Mouse (Mus musculus) natural killer cell, adult 2 months (primary cell): ENCODE data around the gene Mrpl42.
A peak's percentile ranks its signal among the peaks of the same experiment; 100 is the strongest.
"Not testable (repeated sequence)": the region's sequence is repeated elsewhere in the genome, so short reads cannot be mapped to it uniquely, and the experiment has no call there.

Experiments used
- DNase-seq, 2 experiments: peaks; one replicate each; pipeline ENCODE4 v3.0.0; 2022; ENCODE audit warnings: low spot score in 2 of 2

Gene Mrpl42

GRCm38 (mm10) chr10:95501463-95502081 lies at the start of gene Mrpl42:
Mrpl42 (minus strand) TSS chr10:95501940.
- DNase-seq, result peak; percentile 68 to 70

GRCm38 (mm10) chr10:95550506-95550905 lies 48.8 kb upstream of the Mrpl42 start:
- peak in 1 of 2 experiments; percentile 2 for DNase-seq

DNA sequence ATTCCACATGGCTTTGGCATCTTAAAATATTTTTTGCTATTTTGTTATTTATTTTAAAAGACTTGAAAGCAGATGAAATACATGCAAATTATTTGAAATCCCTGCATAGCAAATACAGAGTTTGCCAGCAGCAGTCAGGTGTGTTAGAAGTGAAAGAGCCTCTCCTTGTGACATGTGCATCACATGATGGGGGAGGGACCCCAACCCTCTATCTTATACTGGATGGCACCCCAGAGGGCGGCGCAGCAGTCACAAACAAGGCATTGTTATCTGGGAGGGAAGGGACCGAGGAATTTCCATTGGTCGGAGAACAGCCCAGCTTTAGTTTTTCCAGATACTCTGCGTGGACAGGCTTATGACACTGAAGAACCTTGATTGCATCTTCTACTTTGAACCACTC lies 47.3 kb upstream of the Mrpl42 start:
- not testable (repeated sequence) for DNase-seq

DNA sequence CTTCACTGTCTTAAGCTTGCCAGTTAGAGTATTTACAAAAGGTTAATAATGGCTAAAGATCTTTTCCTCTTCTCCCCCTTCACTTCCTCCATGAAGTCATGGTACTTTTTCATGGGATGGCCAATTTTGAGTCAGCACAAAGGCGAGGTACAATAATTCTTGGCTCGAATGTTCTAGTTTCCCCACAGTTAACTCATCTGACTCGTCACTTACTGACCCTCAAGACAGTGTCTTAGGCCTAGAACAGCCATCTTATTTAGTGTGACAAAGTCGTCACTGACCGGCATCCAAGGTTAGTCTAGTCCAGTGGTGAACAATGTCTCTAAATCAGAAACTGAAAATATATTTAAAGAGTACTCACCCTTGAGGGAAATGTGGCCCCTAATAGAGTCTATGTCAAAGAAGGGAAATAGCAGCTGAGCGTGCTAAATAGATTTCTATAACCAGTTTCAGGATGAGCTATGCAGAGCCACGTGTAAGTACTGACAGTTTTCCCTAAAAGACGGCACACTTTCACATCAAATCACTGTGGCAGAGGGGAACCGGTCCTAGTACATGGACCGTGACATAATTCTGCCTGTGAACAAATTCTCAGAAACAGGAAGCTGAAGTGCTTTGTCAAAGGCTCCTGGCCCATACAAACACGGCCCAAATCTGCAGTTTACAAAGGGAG lies 46.5 kb upstream of the Mrpl42 start:
- DNase-seq, result no peak

GRCm38 (mm10) chr10:95546178-95546577 lies 44.4 kb upstream of the Mrpl42 start:
- no peak for DNase-seq

DNA sequence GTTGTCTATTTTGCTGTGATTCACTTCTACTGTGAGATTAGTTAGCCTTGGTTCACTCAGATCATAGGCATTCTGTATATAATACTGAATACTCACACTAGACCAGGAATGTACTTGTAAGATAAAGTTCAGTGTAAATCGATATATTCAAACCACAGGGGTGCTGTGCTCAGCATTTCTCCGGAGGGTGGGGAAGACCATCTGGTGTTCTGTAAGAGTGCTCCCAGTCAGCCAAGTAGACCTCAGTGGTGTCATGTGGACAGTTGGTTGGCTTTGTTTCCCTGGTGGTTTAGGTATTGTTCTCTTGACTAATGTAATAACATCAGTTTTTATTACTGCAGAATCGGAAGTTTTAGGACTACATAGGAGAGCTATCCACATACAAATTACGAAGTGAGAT lies 43.3 kb upstream of the Mrpl42 start:
- no peak for DNase-seq

GRCm38 (mm10) chr10:95544651-95545050 lies 42.9 kb upstream of the Mrpl42 start:
- no peak for DNase-seq

DNA sequence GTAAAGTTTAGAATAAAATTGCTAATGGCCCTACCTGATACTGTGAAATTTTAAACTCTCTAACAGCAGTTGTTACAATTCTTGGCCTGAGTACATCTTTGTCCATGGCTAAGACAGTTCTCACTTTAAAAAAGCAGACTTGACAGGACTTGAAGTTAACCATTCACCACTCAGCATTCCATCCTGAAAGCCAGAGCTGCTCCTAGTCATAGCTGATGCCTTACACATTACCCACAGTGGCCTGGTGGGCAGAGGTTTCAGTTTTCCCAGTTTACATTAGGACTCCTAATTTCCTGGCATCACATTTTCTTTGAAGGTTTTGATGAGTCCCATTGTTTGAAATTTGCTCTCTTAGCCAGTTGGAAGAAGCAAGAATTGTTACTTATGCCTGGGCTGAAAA lies 42.3 kb upstream of the Mrpl42 start:
- DNase-seq, result no peak

- DNase-seq, result no peak
These were observed 41.6 kb upstream of the Mrpl42 start for GRCm38 (mm10) chr10:95543377-95543776.

GRCm38 (mm10) chr10:95542916-95543315 lies 41.2 kb upstream of the Mrpl42 start:
- DNase-seq, result no peak

GRCm38 (mm10) chr10:95539841-95540240 lies 38.1 kb upstream of the Mrpl42 start:
- no peak for DNase-seq

- DNase-seq, result no peak
These were observed 37.5 kb upstream of the Mrpl42 start for GRCm38 (mm10) chr10:95539260-95539659.

DNA sequence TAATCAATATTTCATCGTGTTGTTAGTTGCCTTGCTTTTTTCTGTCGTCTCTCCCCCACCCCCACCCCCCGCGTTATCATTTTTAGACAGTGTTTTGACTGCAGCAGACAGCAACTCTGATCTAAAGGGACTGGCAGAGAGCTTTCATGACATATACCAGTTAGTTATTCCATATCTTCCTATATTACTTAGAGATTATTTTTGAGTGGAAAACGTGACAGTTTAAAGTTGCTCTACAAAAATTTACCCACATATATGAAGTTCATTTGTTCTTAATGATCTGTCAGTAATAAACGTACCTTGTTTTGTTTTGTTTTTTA lies 34.4 kb upstream of the Mrpl42 start:
- no peak for DNase-seq

DNA sequence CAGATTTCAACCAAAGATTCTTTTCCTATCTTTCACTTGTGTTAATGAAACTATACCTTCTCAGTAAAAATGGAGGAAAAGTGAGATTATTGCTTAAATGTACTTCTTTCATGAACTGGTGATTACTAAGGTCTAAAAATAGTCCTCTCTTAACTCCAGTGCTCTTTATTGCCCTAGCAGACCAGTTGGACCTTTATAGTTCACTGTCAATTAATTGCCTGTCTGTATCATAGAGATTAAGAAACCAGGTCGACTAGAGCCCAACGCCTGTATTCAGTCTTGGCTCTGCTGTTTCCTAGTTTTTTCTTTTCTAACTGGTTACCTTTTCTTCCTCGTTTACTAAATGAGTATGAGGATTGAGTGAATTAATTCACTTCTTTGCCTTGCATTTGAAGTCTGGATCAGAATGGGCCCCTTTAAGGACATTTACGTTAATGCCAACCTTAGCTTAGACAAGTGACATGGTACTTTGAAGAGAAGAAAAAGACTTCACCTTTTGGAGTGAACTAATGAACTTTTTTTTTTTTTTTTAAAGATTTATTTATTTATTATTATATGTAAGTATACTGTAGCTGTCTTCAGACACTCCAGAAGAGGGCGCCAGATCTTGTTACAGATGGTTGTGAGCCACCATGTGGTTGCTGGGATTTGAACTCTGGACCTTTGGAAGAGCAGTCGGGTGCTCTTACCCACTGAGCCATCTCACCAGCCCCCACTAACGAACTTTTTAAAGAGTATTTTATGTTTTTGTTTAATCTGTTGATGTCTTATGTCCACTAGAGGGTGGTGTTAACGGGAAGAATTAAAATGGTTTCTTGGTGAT lies 33.9 kb upstream of the Mrpl42 start:
- DNase-seq, result no peak

DNA sequence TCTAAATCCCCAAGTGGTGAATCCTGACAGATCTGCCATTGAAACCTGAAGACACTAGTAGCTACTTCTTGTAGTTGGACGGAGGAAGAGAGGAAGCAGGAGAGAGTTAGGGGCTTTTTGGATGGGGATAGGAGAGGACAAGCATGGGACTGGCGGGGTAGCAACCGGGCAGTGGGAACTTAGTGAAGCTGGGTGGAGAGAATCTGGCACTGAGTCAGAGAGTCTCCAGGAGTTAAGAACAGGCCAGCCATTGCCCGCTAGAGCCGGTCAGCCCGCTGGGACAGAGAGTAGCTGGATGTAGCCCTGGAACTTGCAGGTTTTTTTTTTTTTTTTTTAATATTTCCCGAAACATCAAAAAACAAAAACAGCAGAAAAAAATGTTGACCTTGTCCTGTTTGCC lies 31.6 kb upstream of the Mrpl42 start:
- no peak for DNase-seq

- DNase-seq, result no peak
These were observed 31.2 kb upstream of the Mrpl42 start for GRCm38 (mm10) chr10:95532916-95533315.

DNA sequence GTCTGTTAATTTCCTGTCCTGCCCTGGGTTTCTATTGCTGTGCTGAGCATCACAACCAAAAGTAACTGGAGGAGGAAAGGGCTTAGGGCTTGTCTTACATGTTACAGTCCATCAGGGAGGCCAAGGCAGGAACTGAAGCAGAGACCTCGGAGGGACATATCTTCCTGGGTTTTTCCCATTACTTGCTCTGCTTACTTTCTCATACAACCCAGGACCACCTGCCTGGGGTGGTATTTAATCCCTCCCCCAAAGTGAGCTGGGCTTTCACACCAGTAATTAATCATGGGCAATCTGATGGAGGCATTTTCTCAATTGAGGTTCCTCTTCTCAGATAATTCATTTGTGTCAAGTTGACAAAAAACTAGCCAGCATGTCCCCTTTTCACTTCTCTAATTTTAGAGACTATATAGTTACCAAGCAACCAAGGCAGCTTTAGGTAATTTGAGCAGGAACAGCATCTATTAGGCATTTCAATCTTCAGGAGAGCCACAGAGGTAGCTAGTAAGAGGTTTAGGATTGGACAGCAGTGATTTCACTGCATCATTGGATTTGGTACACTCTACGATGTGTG lies 28.9 kb upstream of the Mrpl42 start:
- DNase-seq, result no peak

- DNase-seq, result no peak
These were observed 24.9 kb upstream of the Mrpl42 start for GRCm38 (mm10) chr10:95526495-95527122.

DNA sequence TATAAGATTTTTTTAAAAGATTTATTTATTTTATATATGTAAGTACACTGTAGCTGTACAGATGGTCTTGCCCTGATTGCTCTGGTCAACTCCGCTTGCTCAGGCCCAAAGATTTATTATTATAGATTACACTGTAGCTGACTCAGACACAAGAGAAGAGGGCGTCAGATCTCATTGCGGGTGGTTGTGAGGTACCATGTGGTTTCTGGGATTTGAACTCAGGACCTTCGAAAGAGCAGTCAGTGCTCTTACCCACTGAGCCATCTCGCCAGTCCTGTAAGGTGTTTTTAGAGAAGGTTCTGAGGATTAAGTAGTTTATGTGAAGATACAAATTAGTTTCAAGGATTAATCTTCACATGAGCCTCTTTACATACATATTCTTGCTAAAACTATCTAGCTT lies 24.1 kb upstream of the Mrpl42 start:
- DNase-seq, result no peak

GRCm38 (mm10) chr10:95525037-95525675 lies 23.4 kb upstream of the Mrpl42 start:
- no peak for DNase-seq

DNA sequence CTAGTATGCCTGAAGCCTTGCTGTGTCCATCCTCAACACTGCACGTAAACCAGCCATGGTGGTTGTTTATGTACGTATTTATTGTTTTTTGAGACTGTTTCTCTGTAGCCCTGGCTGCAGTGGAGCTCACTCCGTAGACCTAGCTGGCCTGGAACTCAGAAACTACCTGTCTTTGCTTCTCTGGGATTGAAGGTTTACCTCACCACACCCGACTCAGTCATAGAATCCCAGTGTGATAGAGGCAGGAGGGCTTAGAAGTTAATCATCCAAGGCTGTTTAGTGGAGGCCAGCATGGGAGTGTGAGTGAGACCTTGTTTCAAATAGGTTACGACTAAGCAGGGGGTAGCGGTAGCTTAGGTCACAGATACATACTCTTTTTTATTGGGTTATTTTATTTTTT lies 15.9 kb upstream of the Mrpl42 start:
- DNase-seq, result no peak
